Mouse (Mus musculus): ENCODE measurements at regions not wholly inside any gene's neighbourhood (a gene's known extent, or its start where the extent isn't known, plus 50 kb on each side); places are given as distances from the start of the nearest gene placed in this dataset.

DNA sequence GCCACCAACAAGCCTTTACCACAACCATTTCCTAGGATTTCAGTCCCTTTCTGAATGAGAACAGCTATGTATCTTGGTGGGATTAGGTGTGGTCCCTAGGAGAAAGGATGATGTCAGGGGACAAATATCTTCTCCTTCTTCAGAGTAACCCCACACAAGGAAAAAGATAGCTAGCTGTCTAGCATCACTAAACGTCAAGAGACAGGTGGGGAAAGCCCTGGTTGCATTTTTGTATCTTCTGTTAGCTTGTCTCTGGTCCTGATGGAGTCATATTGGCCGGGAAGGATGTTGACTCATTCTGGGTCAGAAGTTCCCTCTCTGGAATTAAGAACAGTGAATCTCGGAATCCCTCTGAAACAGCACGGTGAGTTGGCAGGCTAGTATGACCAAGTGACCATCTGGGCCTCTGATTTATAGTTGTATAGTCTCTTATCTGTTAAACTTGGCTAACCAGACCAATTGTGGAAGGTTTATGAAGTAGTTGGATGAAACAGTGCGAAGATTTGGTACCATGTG is 327.4 kb downstream of the Lmx1a start:
- Histone ChIP-seq H3K4me2 (ENCODE audit: low read depth) (no peak overlapping the region), H3K36me3 (ENCODE audit: control insufficient read depth, insufficient read depth, low read length) (no peaks in the 10 kb centered on the region), H3K4me1 (ENCODE audit: control insufficient read depth, insufficient read depth, low read length) (no peaks in the 10 kb centered on the region), H3K27me3 (ENCODE audit: control insufficient read depth, insufficient read depth, low read length) (no peaks in the 10 kb centered on the region), H3K27ac (ENCODE audit: low read depth, low read length) (no peak overlapping the region), H3K9ac (ENCODE audit: low read length) (no peak overlapping the region), H3K4me3 (ENCODE audit: low read depth, low read length) (no peak overlapping the region), H3K9me3 (ENCODE audit: control insufficient read depth, low read length) (no peaks in the 10 kb centered on the region)
- ATAC-seq (ENCODE audit: insufficient read depth, low FRiP score, low TSS enrichment) (no peak), DNase-seq (ENCODE audit: low spot score) (no peak)
- WGBS = 89% methylated on average over 5 of the region's 5 CpGs

DNA sequence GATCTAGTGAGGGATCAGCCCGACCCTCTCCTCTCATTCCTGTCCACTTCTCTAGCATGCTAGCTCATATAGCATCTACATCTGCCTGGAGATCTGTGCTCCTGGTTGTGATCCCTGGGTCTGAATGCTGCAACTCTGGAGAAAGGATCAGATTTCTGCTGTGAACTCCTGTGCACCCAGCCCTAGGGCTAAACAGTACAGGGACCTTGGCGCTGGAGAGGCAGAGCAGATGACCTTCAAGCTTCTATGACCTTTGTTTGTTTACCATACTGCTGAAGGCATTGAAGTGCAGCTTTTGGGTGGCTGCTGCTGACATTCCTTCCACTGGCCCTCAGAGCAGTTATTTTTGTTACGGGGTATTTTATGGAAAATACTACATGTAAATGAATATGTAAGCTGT is 337.4 kb downstream of the Lmx1a start:
- ATAC-seq (ENCODE audit: insufficient read depth, low FRiP score, low TSS enrichment) (no peak), DNase-seq (ENCODE audit: low spot score) (no peak)
- 70% methylated on average over 3 of the region's 3 CpGs for WGBS
- no peak overlapping the region for H3K4me2 ChIP-seq (ENCODE audit: low read depth)
- no peaks in the 10 kb centered on the region for H3K9me3 ChIP-seq (ENCODE audit: control insufficient read depth, low read length)
- no peak overlapping the region for H3K27ac ChIP-seq (ENCODE audit: low read depth, low read length)
- no peak overlapping the region for H3K4me3 ChIP-seq (ENCODE audit: low read depth, low read length)
- no peaks in the 10 kb centered on the region for H3K4me1 ChIP-seq (ENCODE audit: control insufficient read depth, insufficient read depth, low read length)
- H3K9ac ChIP-seq (ENCODE audit: low read length) = no peak overlapping the region
- H3K27me3 ChIP-seq (ENCODE audit: control insufficient read depth, insufficient read depth, low read length) = no peaks in the 10 kb centered on the region
- no peaks in the 10 kb centered on the region for H3K36me3 ChIP-seq (ENCODE audit: control insufficient read depth, insufficient read depth, low read length)

DNA sequence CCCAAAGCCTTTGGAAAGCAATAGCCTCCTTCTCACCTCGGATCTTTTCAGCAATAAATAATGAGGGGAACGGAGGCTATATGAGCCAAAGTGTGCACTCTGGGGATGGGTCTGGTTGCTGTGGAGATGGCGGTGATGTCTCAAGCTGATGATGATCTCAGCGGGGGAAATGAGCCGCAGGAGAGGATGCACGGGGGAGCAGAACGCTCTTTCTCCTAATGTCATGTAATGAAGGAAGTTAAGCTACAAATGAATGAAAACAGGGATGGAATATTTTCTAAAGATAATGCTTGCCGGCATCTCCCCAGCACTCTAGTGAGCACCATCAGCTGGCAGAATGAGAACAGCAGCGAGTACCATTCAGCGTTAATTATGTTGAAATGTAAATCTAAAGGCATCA is 355.7 kb downstream of the Lmx1a start:
- DNase-seq (ENCODE audit: low spot score) = no peak
- H3K9me3 ChIP-seq (ENCODE audit: control insufficient read depth, low read length) = no peaks in the 10 kb centered on the region
- WGBS = 54% methylated on average over 10 of the region's 10 CpGs
- no peak overlapping the region for H3K4me3 ChIP-seq (ENCODE audit: low read depth, low read length)
- ATAC-seq (ENCODE audit: insufficient read depth, low FRiP score, low TSS enrichment) = no peak
- H3K4me1 ChIP-seq (ENCODE audit: control insufficient read depth, insufficient read depth, low read length) = peaks cover 8% of the 10 kb centered on the region; the same call in 1 of the 2 replicates
- H3K36me3 ChIP-seq (ENCODE audit: control insufficient read depth, insufficient read depth, low read length) = no peaks in the 10 kb centered on the region
- no peak overlapping the region for H3K9ac ChIP-seq (ENCODE audit: low read length)
- H3K4me2 ChIP-seq (ENCODE audit: low read depth) = no peak overlapping the region
- no peaks in the 10 kb centered on the region for H3K27me3 ChIP-seq (ENCODE audit: control insufficient read depth, insufficient read depth, low read length)
- H3K27ac ChIP-seq (ENCODE audit: low read depth, low read length) = no peak overlapping the region

DNA sequence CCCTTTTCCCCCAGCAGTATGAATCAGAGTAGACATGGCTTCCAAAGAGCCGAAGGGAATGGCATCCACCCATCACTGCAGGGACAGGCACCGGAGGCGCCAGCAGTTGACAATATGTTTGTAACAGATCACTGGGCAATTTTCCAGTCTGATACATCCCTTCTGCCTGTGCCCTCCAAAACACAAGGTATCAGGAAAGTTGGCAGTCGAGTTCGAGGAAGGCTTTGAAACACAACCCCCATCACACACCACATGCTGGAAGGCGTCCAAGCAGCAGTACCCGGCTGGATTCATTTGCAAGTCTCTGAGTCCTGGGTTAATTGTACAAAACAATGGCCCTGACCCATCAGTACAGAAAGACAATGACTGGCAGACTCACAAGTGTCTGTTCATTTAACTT is 357.3 kb downstream of the Lmx1a start:
- Histone ChIP-seq H3K4me3 (ENCODE audit: low read depth, low read length) (no peak overlapping the region), H3K27ac (ENCODE audit: low read depth, low read length) (no peak overlapping the region), H3K36me3 (ENCODE audit: control insufficient read depth, insufficient read depth, low read length) (no peaks in the 10 kb centered on the region), H3K9ac (ENCODE audit: low read length) (no peak overlapping the region), H3K9me3 (ENCODE audit: control insufficient read depth, low read length) (no peaks in the 10 kb centered on the region), H3K4me1 (ENCODE audit: control insufficient read depth, insufficient read depth, low read length) (peaks cover 8% of the 10 kb centered on the region; the same call in 1 of the 2 replicates), H3K27me3 (ENCODE audit: control insufficient read depth, insufficient read depth, low read length) (no peaks in the 10 kb centered on the region), H3K4me2 (ENCODE audit: low read depth) (no peak overlapping the region)
- DNase-seq (ENCODE audit: low spot score) = no peak
- 57% methylated on average over 7 of the region's 7 CpGs for WGBS
- ATAC-seq (ENCODE audit: insufficient read depth, low FRiP score, low TSS enrichment) = peak; percentile 76

GRCm38 (mm10) chr1:168046749-168047148 is 357.7 kb downstream of the Lmx1a start:
- DNase-seq (ENCODE audit: low spot score) (no peak), ATAC-seq (ENCODE audit: insufficient read depth, low FRiP score, low TSS enrichment) (0 out of 2 replicates have a peak, but pooled peaks have one; percentile 1)
- H3K9me3 ChIP-seq (ENCODE audit: control insufficient read depth, low read length) = no peaks in the 10 kb centered on the region
- WGBS = 76% methylated on average over 1 of the region's 1 CpGs
- no peak overlapping the region for H3K4me2 ChIP-seq (ENCODE audit: low read depth)
- no peak overlapping the region for H3K27ac ChIP-seq (ENCODE audit: low read depth, low read length)
- H3K9ac ChIP-seq (ENCODE audit: low read length) = no peak overlapping the region
- no peaks in the 10 kb centered on the region for H3K36me3 ChIP-seq (ENCODE audit: control insufficient read depth, insufficient read depth, low read length)
- no peak overlapping the region for H3K4me3 ChIP-seq (ENCODE audit: low read depth, low read length)
- H3K27me3 ChIP-seq (ENCODE audit: control insufficient read depth, insufficient read depth, low read length) = no peaks in the 10 kb centered on the region
- H3K4me1 ChIP-seq (ENCODE audit: control insufficient read depth, insufficient read depth, low read length) = peaks cover 8% of the 10 kb centered on the region; the same call in 1 of the 2 replicates

DNA sequence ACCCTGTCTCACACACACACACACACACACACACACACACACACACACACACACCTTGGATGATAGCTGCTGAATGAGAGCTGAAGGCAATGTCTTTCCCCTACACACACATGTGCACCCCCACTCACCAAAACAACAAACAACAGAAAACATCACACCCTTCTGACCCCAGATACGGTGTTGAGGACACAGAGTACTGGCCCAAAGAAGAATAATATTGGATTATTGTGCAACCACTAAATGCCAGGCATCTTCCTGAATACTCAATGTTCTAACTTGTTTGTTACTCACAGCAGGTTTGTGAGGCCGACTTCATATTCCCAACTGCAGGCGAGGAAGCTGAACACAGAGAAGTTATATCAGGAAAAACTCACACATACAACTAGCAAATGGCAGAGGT is 360.9 kb downstream of the Lmx1a start:
- Histone ChIP-seq H3K9ac (ENCODE audit: low read length) (no peak overlapping the region), H3K9me3 (ENCODE audit: control insufficient read depth, low read length) (no peaks in the 10 kb centered on the region), H3K27ac (ENCODE audit: low read depth, low read length) (no peak overlapping the region), H3K4me3 (ENCODE audit: low read depth, low read length) (no peak overlapping the region), H3K4me2 (ENCODE audit: low read depth) (no peak overlapping the region), H3K4me1 (ENCODE audit: control insufficient read depth, insufficient read depth, low read length) (peaks cover 8% of the 10 kb centered on the region; the same call in 1 of the 2 replicates), H3K27me3 (ENCODE audit: control insufficient read depth, insufficient read depth, low read length) (no peaks in the 10 kb centered on the region), H3K36me3 (ENCODE audit: control insufficient read depth, insufficient read depth, low read length) (no peaks in the 10 kb centered on the region)
- no peak for ATAC-seq (ENCODE audit: insufficient read depth, low FRiP score, low TSS enrichment)
- DNase-seq (ENCODE audit: low spot score) = no peak
- WGBS = 94% methylated on average over 3 of the region's 3 CpGs

DNA sequence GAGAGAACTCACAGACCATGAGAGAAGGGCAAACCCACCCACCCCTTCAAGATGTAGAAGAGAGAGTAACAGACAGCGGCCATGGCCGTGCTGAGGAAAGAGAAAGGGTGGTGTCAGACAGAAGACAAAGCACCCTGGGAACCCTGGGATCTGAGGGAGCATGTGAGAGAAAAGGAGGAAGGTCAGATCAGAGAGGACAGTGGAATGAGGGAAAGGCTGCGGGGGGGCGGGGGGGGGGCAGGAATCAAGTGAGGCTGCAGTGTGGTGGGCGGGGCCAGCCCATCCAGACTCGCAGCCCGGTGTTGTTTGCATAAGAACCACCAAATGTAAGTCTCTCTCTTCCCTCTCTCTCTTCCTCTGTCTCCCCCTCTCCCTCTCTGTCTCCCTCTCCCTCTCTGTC is 367.4 kb downstream of the Lmx1a start:
- Histone ChIP-seq H3K9ac (ENCODE audit: low read length) (no peak overlapping the region), H3K4me1 (ENCODE audit: control insufficient read depth, insufficient read depth, low read length) (0 out of 2 replicates have a peak, but pooled peaks cover 2% of the 10 kb centered on the region), H3K27ac (ENCODE audit: low read depth, low read length) (no peak overlapping the region), H3K36me3 (ENCODE audit: control insufficient read depth, insufficient read depth, low read length) (no peaks in the 10 kb centered on the region), H3K4me3 (ENCODE audit: low read depth, low read length) (no peak overlapping the region), H3K9me3 (ENCODE audit: control insufficient read depth, low read length) (no peaks in the 10 kb centered on the region), H3K4me2 (ENCODE audit: low read depth) (no peak overlapping the region), H3K27me3 (ENCODE audit: control insufficient read depth, insufficient read depth, low read length) (no peaks in the 10 kb centered on the region)
- DNase-seq (ENCODE audit: low spot score) = peak; percentile 39
- ATAC-seq (ENCODE audit: insufficient read depth, low FRiP score, low TSS enrichment) = peak; percentile 75; the same call in 1 of the 2 replicates
- WGBS = 0% methylated on average over 6 of the region's 7 CpGs

DNA sequence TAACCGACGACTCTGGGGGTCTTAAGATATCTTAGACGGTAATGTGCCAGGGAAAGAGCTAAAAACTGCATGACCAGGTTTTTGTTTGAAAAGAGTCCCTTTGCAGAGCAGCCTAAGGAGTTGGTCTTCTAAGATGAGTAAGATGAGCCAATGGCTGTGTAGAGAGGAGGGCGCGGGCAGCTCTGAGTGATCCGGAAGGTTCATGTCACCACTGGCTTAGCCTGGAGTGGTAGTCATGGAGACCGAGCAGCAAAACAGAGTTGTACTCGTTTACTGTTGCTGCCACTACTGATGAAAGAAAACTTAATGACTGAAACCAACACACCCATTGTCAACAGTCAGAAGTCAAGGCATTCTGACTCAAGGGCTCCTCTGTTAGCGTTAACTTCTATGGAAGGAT is 368.4 kb downstream of the Lmx1a start:
- no peak for ATAC-seq (ENCODE audit: insufficient read depth, low FRiP score, low TSS enrichment)
- no peaks in the 10 kb centered on the region for H3K27me3 ChIP-seq (ENCODE audit: control insufficient read depth, insufficient read depth, low read length)
- no peak for DNase-seq (ENCODE audit: low spot score)
- no peak overlapping the region for H3K4me3 ChIP-seq (ENCODE audit: low read depth, low read length)
- H3K27ac ChIP-seq (ENCODE audit: low read depth, low read length) = no peak overlapping the region
- H3K4me2 ChIP-seq (ENCODE audit: low read depth) = no peak overlapping the region
- no peaks in the 10 kb centered on the region for H3K9me3 ChIP-seq (ENCODE audit: control insufficient read depth, low read length)
- 84% methylated on average over 9 of the region's 9 CpGs for WGBS
- H3K4me1 ChIP-seq (ENCODE audit: control insufficient read depth, insufficient read depth, low read length) = 0 out of 2 replicates have a peak, but pooled peaks cover 2% of the 10 kb centered on the region
- H3K36me3 ChIP-seq (ENCODE audit: control insufficient read depth, insufficient read depth, low read length) = no peaks in the 10 kb centered on the region
- no peak overlapping the region for H3K9ac ChIP-seq (ENCODE audit: low read length)

DNA sequence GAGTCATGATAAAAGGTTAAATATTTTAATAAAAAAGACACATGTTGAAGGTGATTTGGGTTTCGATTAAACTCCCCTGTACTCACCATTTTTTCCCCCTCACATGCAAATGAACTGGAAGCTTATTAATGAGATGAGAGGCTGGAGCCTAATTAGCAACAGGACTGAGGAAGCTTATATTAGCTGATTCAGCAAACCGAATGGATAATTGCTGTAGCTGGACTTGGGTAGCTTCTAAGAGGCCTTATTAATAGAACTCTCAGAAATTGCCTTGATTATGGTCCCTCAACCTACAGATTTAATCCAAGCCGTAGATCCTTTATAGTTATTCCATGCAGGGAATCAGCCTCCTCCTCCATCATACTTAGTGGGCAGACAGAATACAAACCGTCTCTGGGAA is 369.7 kb downstream of the Lmx1a start:
- H3K4me3 ChIP-seq (ENCODE audit: low read depth, low read length) = no peak overlapping the region
- no peaks in the 10 kb centered on the region for H3K36me3 ChIP-seq (ENCODE audit: control insufficient read depth, insufficient read depth, low read length)
- no peaks in the 10 kb centered on the region for H3K27me3 ChIP-seq (ENCODE audit: control insufficient read depth, insufficient read depth, low read length)
- H3K9ac ChIP-seq (ENCODE audit: low read length) = no peak overlapping the region
- no peaks in the 10 kb centered on the region for H3K9me3 ChIP-seq (ENCODE audit: control insufficient read depth, low read length)
- WGBS = 86% methylated on average over 4 of the region's 4 CpGs
- DNase-seq (ENCODE audit: low spot score) (no peak), ATAC-seq (ENCODE audit: insufficient read depth, low FRiP score, low TSS enrichment) (no peak)
- 0 out of 2 replicates have a peak, but pooled peaks cover 2% of the 10 kb centered on the region for H3K4me1 ChIP-seq (ENCODE audit: control insufficient read depth, insufficient read depth, low read length)
- no peak overlapping the region for H3K27ac ChIP-seq (ENCODE audit: low read depth, low read length)
- H3K4me2 ChIP-seq (ENCODE audit: low read depth) = no peak overlapping the region
